Mouse (Mus musculus) kidney, adult 8-10 months (tissue): ENCODE data around the gene Arid3a.
A peak's percentile ranks its signal among the peaks of the same experiment; 100 is the strongest.

Experiments used
- DNase-seq, 2 experiments: peaks; one replicate each; pipeline ENCODE4 v3.0.0; 2022

Arid3a gene

DNA sequence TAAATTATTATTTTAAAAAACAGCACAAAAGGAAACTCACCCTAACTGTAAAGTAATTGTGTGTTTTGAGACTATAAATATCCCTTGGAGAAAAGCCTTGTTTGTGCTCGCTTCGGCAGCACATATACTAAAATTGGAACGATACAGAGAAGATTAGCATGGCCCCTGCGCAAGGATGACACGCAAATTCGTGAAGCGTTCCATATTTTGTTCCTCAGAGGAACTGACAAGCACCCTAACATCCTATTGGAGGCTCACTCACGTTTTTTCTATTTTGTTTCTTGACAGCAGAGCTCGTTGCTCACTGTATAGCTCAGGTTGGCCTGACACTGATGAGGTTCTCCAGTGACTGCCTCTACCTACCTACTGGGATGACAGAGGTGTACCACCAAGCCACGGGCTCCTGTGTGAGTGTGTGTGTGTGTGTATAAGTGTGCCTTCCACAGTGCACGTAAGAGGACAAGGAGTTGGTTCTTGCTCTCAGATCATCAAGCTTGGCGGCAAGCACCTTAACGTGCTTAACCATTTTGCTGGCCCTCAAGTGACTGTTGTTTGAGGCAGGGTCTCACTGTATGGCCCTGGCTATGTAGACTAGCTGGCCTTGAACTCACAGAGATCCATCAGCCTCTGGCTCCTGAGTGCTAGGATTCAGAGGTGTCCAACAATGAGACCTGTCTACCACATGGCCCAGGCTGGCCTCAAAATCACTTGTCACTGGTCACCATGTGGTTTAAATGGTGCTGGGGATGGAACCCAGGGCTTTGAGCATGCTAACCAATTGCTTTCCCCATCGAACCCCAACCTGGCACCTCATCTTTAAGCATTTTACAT, 17.5 kb upstream of the Arid3a start:
- DNase-seq, result peak; percentile 53 to 63

DNA sequence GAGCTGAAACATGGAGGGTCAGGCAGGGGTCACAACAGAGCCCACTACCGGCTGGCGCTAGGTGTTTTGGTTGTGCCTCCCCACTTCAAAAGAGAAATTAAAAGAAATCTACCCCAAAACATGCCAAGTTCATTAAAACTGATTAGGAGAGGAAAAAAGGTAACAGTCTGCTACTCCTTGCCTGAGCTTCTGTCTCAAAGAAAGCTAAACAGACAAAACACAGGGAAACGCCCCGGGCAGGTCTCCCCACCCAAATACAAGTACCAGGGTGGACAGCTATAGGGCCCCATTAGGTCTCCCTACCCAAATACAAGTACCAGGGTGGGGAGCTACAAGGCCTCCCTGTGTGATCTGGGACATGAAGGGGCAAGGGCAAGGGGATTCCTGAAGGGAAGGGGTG, 16.3 kb upstream of the Arid3a start, which contains the start of gene Gm26602:
Gene Gm26602, plus strand, starts transcription at position 301 of the 400 bp plus-strand sequence.
- DNase-seq, result no peak

DNA sequence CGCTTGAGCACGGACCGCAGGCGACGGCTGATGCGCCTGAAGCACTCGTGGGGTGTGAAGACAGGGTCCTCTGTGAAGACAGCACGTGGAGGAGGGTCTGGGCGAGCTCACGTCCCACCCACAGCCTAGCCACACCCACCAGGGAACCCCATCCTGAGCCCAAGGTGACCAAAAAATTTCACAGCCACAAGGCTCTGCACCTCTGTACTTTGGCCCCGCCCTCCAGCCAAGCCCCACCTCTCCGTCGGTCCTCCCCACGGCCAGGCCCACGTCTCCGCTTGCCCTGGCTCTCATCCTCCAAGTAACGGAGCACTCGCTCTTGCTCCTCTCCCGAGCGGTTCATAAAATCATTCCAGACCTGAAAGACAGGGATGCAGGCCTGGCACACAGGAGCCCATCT, 14.4 kb upstream of the Arid3a start:
- DNase-seq, result no peak

DNA sequence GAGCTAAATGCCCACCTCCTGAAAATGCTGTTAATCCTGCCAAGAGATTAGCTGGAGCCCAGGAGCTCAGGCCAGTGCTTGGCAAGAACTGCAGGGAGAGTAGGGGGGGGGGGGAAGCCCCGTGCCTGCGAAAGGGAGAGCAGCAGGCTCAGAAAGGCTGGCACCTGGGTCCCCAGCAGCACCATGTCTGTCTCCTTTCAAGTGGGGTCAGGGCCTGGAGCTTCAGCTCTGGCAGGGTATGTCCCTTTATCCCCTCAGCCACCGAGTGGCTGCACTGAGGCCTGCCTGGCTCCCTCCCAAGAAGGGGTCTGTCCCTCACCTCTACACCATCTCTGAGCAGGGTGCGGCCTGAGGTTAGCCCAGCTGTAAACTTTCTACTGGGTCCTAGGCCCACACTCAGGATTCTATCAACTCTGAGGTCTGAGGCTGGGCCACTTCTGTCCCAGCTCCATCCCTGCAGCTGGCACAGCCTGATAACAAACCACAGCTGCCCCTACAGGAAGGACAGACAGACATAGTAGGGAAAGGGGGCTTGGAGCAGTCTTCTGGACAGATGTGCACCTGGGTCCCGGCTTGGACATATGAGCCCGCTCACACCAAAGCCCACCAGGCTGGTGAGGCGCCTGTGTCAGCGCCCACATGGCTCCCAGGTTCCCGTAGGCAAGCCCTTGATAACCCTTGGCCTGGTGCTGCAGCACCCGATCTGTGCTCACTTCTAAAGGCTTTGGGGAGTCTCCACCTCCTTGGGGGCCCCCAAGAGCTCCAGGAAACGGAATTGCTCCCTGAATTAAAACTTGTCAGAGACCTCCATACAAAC, 12.5 kb upstream of the Arid3a start:
- no peak for DNase-seq

DNA sequence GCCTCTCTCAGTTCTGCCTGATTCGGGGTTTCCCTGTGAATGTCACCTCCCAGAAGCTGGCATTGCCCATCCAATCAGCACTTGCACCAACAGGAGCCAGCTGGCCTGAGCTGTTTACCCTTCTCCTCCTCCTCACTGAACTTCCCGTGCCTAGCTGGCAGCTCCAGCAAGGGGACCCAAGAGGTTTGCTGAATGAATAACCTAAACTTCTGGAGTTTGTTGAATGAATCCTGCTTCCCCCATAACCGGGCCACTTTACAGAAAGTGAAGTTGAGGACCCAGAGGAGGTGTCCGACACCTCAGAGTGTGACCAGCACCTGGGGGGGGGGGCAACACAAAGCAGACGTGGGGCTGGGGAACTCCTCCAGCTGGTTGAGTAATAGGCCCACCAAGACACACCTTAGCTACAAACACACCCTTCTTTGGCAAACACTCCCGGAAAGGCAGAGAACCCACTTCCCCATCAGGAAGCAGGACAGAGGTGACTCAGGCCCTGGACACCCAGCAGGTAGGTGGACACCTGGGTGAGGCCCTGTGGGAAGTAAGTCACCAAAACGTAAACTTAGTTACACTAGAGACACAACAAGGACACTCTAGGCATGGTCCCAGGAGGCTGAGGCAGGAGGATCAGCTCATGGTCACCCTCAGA, 11.8 kb upstream of the Arid3a start:
- DNase-seq, result no peak

DNA sequence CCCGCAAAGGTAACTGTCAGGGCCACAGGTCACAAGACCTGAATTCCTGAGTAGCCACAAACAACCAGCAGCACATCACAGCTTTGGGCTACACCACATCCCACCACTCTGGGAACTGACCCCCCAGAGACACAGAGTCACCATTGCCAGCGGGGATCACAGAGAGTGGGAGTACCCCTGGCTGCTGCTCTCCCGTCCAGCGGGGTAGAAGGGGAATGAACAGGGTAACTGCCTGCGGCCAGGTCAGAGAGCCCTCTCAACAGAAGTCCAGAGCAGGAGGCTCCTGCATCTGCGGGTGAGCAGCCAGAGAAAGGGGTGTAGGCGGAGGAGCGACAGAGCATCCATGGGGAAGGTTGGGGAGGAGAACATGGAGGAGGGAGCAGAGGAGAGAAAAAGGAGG, 10.8 kb upstream of the Arid3a start:
- no peak for DNase-seq

DNA sequence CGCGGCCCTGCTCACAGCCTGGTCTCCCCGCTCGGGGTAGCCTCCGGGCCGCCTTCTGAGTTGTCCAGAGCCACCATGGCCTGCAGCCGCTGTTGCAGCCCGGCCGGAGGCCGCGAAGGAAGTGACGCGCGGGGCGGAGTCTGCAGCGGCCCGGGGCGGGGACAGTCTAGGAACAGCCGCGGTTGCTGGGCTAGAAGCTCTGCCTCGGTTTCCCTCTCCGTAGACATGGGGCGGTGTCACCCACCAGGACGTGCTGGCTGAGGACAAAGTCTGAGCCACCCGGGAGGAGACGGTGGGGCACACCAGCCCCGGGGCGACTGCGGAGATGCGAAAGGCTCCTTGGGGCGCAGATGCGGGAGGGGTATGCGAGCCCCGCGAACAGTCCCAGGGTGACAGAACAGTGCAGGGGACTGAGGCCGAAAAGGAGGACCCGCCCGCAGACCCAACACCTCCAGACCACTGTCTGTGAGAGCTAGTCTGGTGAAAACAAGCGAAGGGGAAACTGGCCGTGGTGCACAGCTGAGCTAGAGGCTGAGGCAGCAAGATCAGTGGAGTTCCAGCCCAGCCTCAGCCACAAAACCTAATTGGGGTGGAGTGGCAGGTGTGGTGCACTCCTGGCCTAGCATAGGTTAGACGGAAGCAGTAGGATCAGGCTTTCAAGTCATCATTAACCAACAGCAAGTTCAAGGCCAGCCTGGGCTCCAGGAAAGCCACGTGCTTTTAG, 9.9 kb upstream of the Arid3a start, which contains the start of gene Kiss1r:
Gene Kiss1r, plus strand, starts transcription at position 164 of the 724 bp plus-strand sequence.
- peak; percentile 77 to 88 for DNase-seq

DNA sequence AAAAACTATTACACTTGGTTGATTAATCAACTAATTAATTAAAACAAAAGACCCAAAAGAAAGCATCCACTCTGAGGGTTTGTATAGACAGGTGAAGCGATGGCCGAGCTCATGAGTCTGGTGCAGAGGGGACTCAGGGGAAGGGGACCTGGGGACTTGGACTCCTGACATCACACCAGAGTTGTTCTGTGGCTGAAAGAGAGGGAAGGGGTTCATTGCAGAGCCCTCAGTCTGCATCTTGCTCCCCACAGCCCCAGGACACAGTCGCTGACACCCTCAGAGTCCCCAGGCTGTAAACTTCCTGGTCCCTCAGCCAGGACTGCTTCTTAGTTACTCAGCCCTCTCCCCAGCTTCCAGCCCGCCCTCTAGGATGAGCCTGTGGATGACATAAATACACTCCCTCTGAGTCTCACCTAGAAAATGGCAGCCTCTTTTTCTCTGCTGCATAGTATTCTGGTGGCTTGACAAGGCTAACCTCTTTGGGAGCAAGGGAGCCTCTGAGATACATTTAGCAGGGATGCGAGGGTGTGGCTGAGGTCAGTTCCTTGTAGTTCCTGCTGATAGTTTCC, 9.2 kb upstream of the Arid3a start:
- DNase-seq, result no peak

DNA sequence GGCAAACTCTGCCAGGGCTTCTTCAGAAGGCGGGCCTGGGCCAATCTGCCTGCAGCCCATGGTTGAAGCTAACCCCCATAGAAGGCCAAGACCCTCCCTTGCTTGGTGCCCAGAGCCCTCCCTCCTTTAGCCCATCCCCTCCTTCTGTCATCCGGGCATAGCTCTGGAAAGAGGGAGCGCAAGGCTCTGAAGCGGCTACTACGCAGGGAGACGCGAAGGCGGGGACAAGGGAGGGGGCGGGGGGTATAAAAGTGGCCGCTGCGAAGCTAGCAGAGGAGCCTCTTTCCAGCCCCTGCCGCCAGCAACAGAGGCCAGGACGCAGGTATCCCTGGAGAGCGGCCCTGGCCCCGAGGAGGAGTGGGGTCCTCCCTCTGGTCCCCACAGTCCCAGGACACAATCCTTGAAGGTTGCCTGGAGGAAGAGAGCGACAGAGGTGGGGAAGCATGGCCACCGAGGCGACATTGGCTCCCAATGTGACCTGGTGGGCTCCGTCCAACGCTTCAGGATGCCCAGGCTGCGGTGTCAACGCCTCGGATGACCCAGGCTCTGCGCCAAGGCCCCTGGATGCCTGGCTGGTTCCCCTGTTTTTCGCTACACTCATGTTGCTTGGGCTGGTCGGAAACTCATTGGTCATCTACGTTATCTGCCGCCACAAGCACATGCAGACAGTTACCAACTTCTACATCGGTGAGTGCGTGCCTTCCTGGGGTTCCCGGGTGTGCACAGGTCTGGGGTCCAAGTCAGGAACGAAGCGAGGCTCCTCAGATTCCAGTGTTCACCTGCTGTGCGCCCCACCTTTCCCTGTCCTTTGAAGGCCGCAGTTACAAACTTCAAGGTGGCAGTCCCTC, 8.4 kb upstream of the Arid3a start:
- no peak for DNase-seq

DNA sequence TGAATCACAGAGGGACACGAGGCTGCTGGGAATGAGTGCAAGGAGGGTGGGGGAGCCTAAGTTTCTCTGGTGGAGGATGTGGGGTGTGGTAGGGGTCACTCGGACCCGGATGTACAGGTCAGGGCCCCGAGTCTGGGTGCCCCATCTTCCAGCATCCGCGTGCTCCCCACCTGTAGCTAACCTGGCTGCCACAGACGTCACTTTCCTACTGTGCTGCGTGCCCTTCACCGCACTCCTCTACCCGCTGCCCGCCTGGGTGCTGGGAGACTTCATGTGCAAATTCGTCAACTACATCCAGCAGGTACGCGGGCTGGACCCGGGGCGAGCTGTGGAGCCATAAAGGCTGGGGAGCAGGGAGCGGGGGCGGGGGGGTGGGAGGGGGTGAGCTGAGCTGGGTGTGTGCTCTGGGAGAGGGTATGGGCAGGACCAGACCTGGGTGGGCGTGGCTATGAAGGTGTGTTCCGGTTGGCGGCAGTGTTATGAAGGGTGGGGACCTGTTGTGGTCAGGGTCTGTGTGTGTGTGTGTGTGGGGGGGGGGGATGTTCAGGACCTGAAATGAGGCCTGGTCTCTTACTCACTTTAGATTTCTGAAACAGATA, 7.5 kb upstream of the Arid3a start:
- no peak for DNase-seq

DNA sequence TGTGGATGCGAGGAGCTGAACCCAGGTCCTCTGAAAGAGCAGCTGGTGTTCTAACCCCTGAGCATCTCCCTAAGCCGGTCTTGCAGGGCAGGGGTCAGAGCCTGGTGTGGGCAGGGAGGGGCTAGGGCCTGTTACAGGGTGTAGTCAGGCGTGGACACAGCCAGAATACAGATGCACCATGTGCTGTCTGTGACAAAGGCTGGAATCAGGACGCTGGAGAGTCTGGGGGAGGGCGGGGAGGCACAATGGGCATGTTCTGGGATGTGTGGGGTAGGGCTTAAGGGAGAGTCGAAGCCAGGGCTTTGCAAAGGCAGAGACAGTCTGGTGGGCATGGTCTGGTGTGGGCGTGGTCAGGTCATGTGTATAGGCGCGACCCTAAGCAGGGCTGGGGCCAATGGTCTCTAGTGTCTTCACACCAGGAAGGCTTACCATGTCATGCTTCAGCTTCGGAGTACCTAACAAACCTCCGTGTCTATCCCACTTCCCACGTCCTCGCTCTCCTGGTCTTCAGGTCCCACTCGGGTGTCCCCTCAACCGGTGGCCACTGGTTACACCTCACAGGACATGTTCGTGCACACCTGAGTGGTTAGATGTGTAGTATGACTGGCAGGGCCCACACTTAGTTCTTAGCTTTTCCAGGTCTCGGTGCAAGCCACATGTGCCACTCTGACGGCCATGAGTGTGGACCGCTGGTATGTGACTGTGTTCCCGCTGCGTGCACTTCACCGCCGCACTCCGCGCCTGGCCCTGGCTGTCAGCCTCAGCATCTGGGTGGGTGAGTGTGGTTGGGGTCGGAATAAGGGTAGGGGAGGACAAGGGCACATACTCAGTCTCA, 6.6 kb upstream of the Arid3a start:
- no peak for DNase-seq

DNA sequence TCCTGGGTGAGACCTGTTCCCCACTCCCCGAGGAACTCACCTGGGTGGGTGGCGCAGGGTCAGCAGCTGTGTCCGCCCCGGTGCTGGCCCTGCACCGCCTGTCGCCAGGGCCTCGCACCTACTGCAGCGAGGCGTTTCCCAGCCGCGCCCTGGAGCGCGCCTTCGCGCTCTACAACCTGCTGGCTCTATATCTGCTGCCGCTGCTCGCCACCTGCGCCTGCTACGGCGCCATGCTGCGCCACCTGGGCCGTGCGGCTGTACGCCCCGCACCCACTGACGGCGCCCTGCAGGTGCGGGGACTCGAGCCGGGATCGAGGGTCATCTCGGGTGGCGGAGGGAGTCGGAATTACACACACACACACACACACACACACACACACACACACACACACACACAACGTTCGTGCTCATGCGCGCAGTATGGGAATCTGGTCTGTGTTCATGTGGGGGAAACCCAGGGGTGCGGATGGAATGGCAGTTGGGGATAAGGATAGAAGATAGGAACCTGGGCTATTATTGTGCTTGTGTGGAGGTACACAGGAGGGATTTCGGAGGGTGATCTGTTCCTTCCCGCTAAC, 5.8 kb upstream of the Arid3a start, which contains the start of gene R3hdm4:
Gene R3hdm4, minus strand, starts transcription at position 251 of the 578 bp plus-strand sequence.
- no peak for DNase-seq

DNA sequence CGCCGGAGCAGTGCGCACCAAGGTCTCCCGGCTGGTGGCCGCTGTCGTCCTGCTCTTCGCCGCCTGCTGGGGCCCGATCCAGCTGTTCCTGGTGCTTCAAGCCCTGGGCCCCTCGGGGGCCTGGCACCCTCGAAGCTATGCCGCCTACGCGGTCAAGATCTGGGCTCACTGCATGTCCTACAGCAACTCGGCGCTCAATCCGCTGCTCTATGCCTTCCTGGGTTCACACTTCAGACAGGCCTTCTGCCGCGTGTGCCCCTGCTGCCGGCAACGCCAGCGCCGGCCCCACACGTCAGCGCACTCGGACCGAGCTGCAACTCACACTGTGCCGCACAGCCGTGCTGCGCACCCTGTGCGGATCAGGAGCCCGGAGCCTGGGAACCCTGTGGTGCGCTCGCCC, 5.3 kb upstream of the Arid3a start:
- DNase-seq, result no peak

DNA sequence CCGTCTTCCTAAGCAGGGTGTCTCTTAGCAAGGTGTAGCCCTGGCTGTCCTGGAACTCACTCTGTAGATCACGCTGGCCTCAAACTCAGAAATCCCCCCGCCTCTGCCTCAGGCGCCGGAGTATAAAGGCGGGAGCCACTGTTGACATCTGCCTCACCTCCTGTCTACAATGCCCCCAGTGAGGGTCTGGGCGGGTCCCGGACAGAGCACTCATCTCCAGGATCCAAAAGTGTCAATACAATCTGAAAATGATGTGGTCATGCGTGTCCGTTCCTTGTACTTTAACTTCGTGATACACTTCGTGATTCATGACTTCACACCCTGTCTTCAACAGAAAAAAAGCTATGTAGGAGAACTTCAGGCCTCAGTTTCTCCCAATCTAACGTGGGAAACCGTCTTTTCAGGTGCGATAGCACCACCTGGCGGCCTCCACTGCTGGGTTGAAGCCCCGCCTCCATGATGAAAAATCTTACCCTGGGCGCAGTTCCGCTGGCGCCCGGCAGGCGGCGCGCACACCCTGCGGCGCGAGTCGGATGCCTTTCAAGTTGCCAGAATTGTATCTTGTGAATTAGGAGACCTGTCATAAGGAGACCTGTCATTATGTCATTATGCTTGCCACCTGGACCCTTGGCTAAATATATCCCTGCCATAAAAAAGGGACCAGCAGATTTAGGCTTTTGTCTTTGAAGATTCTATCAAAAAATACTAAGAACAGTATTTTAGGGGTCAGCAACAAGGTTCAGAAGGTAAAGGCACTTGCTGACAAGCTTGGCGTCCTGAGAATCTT, 1.7 kb upstream of the Arid3a start:
- peak; percentile 86 to 95 for DNase-seq

DNA sequence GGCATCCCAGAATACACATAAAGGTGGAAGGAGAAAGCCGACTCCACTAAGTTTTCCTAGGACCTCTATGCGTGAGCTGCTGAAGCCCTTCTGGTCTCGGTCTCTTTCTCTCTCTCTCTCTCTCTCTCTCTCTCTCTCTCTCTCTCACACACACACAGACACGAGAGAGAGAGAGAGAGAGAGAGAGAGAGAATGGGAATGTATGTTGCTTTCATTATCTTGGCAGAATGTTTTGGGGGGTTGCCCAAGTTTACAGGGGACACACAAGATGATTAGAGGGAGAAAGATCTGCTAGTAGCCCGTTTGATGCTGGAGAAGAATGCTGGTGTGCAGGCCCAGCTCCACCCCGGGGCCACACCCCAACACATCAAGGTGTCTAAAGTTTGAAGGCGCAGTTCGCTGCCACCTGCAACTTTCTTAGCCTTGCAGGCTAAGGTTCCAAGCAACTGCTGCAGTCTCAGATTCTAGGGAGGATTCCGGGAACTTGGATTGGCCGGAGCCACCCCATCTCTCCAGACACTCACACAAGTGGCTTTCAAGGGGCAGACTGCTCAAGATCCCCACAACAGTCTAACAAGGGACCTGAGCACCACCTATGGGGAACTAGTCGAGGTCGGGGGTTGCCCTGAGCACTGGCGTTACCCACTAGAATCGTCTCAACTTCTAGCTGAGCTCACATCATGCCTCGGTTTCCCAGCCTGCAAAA, 905 bp upstream of the Arid3a start:
- DNase-seq, result no peak

DNA sequence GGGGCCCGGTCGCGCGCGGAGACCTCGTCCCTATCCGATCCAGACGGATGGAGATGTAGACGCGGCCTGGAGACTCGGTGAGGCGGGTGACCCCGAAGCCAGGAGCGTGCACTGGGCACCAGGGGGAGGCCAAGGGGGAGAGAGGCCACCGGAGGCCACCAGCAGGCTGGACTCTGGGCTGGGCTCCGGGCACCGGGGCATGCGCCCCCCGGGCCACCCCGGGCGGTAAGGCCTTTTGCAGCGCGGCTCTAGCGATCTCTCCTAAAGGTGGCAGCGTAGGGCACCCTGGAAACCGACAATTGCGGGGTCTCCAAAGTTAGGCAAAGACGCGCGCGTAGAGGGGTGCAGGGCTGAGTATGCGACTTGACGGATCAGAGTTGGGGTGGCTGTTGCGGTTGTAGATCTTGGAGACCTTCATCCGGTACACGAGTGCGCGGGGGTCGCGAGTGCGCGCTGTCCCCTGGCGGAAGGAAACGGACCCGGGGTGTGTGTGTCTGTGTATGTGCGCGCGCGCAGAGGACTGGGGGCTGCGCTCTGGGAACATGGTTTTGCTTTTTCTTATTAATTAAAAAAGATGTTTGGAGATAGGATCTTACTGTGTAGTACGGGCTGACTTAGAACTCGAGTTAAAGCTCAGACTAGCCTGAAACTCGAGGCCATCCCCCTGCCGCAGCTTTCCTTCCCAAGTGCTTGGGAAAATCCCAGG, 634 bp downstream of the Arid3a start:
- DNase-seq, result peak in 1 of 2 experiments; percentile 44

DNA sequence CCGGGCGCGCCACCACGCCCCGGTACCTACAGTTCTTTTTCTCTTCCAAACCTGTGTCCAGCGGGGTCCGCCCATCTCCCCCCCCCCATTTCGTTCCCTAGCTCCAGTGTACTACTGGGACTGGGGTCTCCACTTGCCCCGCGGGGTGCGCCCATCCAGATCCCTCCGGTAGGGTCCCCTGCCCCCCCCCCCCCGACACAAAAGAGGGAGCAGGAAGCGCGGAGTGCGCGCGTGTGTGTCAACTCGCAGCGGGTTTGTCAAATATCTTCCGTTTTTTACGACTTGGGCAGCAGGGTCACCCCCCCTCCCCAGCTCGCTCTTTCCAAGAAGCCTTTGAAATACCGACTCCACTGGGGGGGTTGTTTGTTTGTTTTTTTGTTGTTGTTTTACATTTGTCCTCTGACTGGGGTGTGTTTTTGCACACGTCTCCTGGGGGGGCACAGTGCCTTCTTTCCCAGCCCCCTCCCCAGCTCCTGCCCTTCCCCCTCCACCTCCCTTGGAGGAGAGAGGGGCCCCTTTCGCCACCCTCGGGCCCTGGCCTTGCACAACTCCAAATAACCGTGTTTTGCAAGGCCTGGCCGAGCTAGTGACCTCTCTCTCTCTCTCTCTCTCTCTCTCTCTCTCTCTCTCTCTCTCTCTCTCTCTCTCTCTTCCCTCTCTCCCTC, 1.3 kb downstream of the Arid3a start:
- no peak for DNase-seq
